Mouse (Mus musculus) hindbrain, embryonic 10.5 days (tissue): ENCODE measurements around the gene Urb2. TPM values are rescaled to one million over a fixed set of nuclear protein-coding genes. Genes with fewer than 3 reads are reported as not detected.

Experiments used
- DNase-seq: peaks from one replicate; pipeline ENCODE4 v3.0.0-alpha.2; 2017; ENCODE audit warnings: low spot score
- H3K27ac ChIP-seq: fragments of 300-500 bp; sonication (generic); 2 replicates; pipeline ENCODE4 v1.5.1; 2016; ENCODE audit warnings: mild to moderate bottlenecking, moderate library complexity
- H3K27me3 ChIP-seq: fragments of 300-500 bp; sonication (generic); 2 replicates; pipeline ENCODE4 v1.6.1; 2016; ENCODE audit warnings: mild to moderate bottlenecking; ENCODE audit not compliant: poor library complexity, insufficient read depth, severe bottlenecking
- H3K36me3 ChIP-seq: fragments of 300-500 bp; sonication (generic); 2 replicates; pipeline ENCODE4 v1.6.1; 2016; ENCODE audit warnings: mild to moderate bottlenecking, moderate library complexity
- H3K4me1 ChIP-seq: fragments of 300-500 bp; sonication (generic); replicated peaks from 2 replicates; pipeline ENCODE4 v1.6.1; 2016; ENCODE audit warnings: mild to moderate bottlenecking
- H3K4me3 ChIP-seq: fragments of 300-500 bp; sonication (generic); 2 replicates; pipeline ENCODE4 v1.5.1; 2016; ENCODE audit warnings: mild to moderate bottlenecking, moderate library complexity
- H3K9me3 ChIP-seq: fragments of 300-500 bp; sonication (generic); 2 replicates; pipeline ENCODE4 v1.6.1; 2016; ENCODE audit warnings: mild to moderate bottlenecking, moderate library complexity
- WGBS: fragments of 180-500 bp; shearing (Covaris S2); methylation state at CpG from one replicate; pipeline ENCODE4 v1.1.7; 2016; 5-methylcytosine and 5-hydroxymethylcytosine counted together
- polyA plus RNA-seq: library from polyadenylated mRNA; unstranded; fragments of >200 nt; fragmentation: Nextera tagmentation; extraction: Ambion mirVana; gene quantifications from 2 replicates; pipeline ENCODE4 v1.2.1, GENCODE M21; 2016

Urb2 gene
- polyA plus RNA-seq, 1 experiment from 2014 or later: 6.8 TPM

- H3K36me3 ChIP-seq: no peaks in the 10 kb centered on the region
- H3K27me3 ChIP-seq: no peaks in the 10 kb centered on the region
- DNase-seq: no peak
- 80% methylated on average over 4 of the region's 4 CpGs for WGBS
- peaks cover 14% of the 10 kb centered on the region for H3K4me1 ChIP-seq
- H3K9me3 ChIP-seq: no peaks in the 10 kb centered on the region
- H3K4me3 ChIP-seq: no peak overlapping the region
- H3K27ac ChIP-seq: no peak overlapping the region
Observed at GRCm38 (mm10) chr8:124066325-124067058, 45.2 kb downstream of the Urb2 start.

DNA sequence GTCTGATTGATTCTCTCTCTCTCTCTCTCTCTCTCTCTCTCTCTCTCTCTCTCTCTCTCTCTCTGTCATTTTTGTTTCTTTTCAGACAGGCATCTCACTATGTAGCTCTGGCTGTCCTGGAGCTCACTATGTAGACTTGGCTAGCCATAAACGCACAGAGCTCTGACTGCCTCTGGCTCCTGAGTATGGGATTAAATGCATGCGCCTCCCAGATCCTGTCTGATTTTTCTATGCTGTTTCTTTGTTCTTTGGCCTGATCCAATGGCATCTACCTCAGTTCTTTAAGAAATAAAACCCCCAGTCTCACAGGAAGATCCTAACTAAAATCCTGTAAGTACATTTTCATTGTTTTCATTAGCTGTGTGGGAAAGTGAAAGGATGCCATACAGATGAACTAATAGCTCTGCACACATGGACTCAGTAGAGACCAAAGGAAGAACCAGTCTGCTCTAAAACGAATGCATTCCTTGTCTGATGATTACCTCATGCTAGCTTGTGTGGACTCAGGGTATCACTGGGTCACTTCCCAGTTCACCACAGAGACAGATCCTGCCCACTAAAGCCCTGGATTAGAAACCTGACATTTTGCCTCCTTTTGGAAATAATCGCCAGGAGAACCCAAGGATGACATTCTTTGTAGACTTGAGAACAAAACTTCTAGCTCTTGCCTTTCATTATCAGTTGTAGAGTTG, 45.9 kb downstream of the Urb2 start:
- no peak for DNase-seq
- Histone ChIP-seq H3K9me3 (no peaks in the 10 kb centered on the region), H3K4me1 (peaks cover 14% of the 10 kb centered on the region), H3K27me3 (no peaks in the 10 kb centered on the region), H3K36me3 (no peaks in the 10 kb centered on the region), H3K27ac (no peak overlapping the region), H3K4me3 (no peak overlapping the region)
- 82% methylated on average over 4 of the region's 4 CpGs for WGBS

- 57% methylated on average over 18 of the region's 18 CpGs for WGBS
- DNase-seq: peak; percentile 20
- Histone ChIP-seq H3K4me1 (peaks cover 14% of the 10 kb centered on the region), H3K27me3 (no peaks in the 10 kb centered on the region), H3K4me3 (no peak overlapping the region), H3K27ac (no peak overlapping the region), H3K9me3 (no peaks in the 10 kb centered on the region), H3K36me3 (no peaks in the 10 kb centered on the region)
Observed at GRCm38 (mm10) chr8:124070363-124071324, 49.3 kb downstream of the Urb2 start.

- 64% methylated on average over 8 of the region's 8 CpGs for WGBS
- DNase-seq: no peak
- H3K27ac ChIP-seq: 0 out of 2 replicates have a peak overlapping the region, but pooled peaks have one; percentile 2
- H3K36me3 ChIP-seq: no peaks in the 10 kb centered on the region
- H3K4me3 ChIP-seq: no peak overlapping the region
- no peaks in the 10 kb centered on the region for H3K27me3 ChIP-seq
- no peaks in the 10 kb centered on the region for H3K9me3 ChIP-seq
- H3K4me1 ChIP-seq: peaks cover 20% of the 10 kb centered on the region
Observed at GRCm38 (mm10) chr8:124075977-124076376, 54.7 kb downstream of the Urb2 start.

DNA sequence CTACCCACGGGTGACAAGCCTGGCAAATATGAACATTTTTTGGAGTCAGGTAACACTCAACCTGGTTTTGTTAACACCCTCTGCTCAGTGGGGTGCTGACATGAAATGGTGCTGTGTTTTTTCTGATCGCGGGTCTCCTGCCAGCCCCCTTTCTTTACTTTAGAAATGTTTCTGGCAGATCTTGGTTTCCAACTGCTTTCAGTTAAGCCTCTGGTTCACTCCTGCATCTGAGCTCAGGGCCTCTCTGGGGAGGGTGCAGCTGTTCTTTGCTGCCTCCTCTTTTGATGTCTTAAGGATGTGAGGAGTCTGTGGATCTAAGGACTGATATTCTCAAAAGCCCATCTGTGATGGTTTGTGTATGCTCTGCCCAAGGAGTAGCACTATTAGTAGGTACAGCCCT, 55.1 kb downstream of the Urb2 start:
- no peaks in the 10 kb centered on the region for H3K9me3 ChIP-seq
- H3K27me3 ChIP-seq: no peaks in the 10 kb centered on the region
- DNase-seq: no peak
- no peak overlapping the region for H3K4me3 ChIP-seq
- WGBS: 57% methylated on average over 3 of the region's 3 CpGs
- no peaks in the 10 kb centered on the region for H3K36me3 ChIP-seq
- H3K27ac ChIP-seq: no peak overlapping the region
- H3K4me1 ChIP-seq: peaks cover 18% of the 10 kb centered on the region

GRCm38 (mm10) chr8:124077377-124077776, 56.1 kb downstream of the Urb2 start:
- 86% methylated on average over 8 of the region's 8 CpGs for WGBS
- Histone ChIP-seq H3K36me3 (no peaks in the 10 kb centered on the region), H3K4me3 (no peak overlapping the region), H3K9me3 (no peaks in the 10 kb centered on the region), H3K27ac (no peak overlapping the region), H3K4me1 (peaks cover 18% of the 10 kb centered on the region), H3K27me3 (no peaks in the 10 kb centered on the region)
- no peak for DNase-seq

DNA sequence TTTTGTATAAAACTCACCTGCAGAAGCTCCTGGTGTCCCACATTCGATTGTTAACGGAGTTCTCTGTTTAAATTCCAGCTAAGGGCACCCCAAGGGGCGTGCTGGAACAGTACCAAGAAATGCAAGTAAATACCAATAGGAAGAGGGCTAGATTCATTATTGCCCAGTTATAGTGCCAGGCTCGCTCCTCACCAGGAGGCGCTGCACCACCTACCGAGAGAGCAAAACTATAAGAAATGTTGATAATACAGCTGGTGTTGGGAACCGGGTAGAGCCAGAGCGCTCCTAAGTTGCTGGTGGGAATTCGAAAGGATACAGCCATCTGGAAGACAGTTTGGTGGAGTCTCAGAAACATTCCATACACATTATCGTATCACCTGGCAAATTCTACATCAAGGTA, 56.7 kb downstream of the Urb2 start:
- H3K27me3 ChIP-seq: no peaks in the 10 kb centered on the region
- H3K4me1 ChIP-seq: peaks cover 18% of the 10 kb centered on the region
- H3K4me3 ChIP-seq: no peak overlapping the region
- H3K36me3 ChIP-seq: no peaks in the 10 kb centered on the region
- H3K27ac ChIP-seq: no peak overlapping the region
- no peaks in the 10 kb centered on the region for H3K9me3 ChIP-seq
- 87% methylated on average over 10 of the region's 10 CpGs for WGBS
- DNase-seq: no peak

- no peak for DNase-seq
- Histone ChIP-seq H3K27me3 (no peaks in the 10 kb centered on the region), H3K4me1 (peaks cover 18% of the 10 kb centered on the region), H3K9me3 (no peaks in the 10 kb centered on the region), H3K27ac (no peak overlapping the region), H3K4me3 (no peak overlapping the region), H3K36me3 (no peaks in the 10 kb centered on the region)
- 75% methylated on average over 7 of the region's 7 CpGs for WGBS
Observed at GRCm38 (mm10) chr8:124078969-124079368, 57.7 kb downstream of the Urb2 start.

GRCm38 (mm10) chr8:124080467-124081326, 59.4 kb downstream of the Urb2 start:
- Histone ChIP-seq H3K4me3 (no peak overlapping the region), H3K27ac (no peak overlapping the region), H3K27me3 (no peaks in the 10 kb centered on the region), H3K9me3 (no peaks in the 10 kb centered on the region), H3K36me3 (no peaks in the 10 kb centered on the region), H3K4me1 (peaks cover 17% of the 10 kb centered on the region)
- DNase-seq: no peak
- 85% methylated on average over 21 of the region's 21 CpGs for WGBS

DNA sequence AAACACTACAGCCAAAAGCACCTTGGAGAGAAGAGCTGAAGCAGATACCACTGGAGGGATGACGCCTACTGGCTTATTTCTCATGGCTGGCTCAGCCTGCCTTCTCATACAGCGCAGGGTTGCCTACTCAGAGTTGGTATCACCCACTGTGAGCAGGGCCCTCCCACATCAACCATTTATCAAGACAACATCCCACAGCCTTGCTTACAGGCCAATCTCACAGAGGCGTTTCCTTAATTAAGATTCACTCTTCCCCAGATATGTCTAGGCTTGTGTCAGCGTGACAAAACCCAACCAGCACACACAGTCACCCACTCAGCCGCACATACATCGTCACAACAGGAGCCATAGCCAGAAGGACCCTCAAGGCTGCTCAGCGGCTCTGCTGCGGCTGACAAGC, 61.3 kb downstream of the Urb2 start:
- Histone ChIP-seq H3K27me3 (no peaks in the 10 kb centered on the region), H3K27ac (no peak overlapping the region), H3K4me1 (0 out of 2 replicates have a peak, but pooled peaks cover 7% of the 10 kb centered on the region), H3K4me3 (no peak overlapping the region), H3K36me3 (no peaks in the 10 kb centered on the region), H3K9me3 (no peaks in the 10 kb centered on the region)
- no peak for DNase-seq
- WGBS: 94% methylated on average over 8 of the region's 8 CpGs

DNA sequence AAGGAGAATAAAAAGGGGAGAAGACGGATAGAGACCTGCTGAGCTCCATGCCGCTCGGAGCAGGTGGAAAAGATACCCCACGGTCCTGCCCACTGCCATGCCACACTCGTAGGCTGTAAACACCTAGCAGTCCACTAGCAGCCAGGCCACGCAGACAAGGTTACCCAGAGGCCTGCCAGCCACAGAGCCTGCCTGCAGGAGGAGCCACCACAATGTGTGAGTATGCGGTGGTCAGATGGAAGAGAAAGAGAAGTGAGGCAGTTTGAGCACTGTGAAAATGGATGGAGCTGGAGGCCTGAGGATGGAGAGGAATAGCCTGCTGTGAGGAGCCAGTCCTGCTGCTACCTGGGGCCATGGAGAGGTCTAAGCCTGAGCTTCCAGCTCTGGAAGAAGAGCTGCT, 62.3 kb downstream of the Urb2 start:
- no peak for DNase-seq
- Histone ChIP-seq H3K27me3 (no peaks in the 10 kb centered on the region), H3K4me3 (no peak overlapping the region), H3K4me1 (peaks cover 14% of the 10 kb centered on the region; the same call in 1 of the 2 replicates), H3K27ac (no peak overlapping the region), H3K36me3 (no peaks in the 10 kb centered on the region), H3K9me3 (no peaks in the 10 kb centered on the region)
- 83% methylated on average over 7 of the region's 7 CpGs for WGBS

GRCm38 (mm10) chr8:124085668-124086067, 64.4 kb downstream of the Urb2 start:
- Histone ChIP-seq H3K4me1 (peaks cover 7% of the 10 kb centered on the region; the same call in 1 of the 2 replicates), H3K4me3 (no peak overlapping the region), H3K27me3 (no peaks in the 10 kb centered on the region), H3K36me3 (no peaks in the 10 kb centered on the region), H3K27ac (no peak overlapping the region), H3K9me3 (no peaks in the 10 kb centered on the region)
- DNase-seq: no peak
- WGBS: 73% methylated on average over 4 of the region's 4 CpGs
